ENCODE assay signal across 21 mouse cellular contexts in genomic region chr14:22372666-22373360, GRCm38 (mm10).
DNase-seq lines count a peak whose midpoint lies in the region; ATAC-seq and TF ChIP-seq lines count a peak whose summit lies in the region.
"Had no signal": no experiment of that assay in that cellular context is flagged by ENCODE, and none has a peak within 500 bp of the region (broad histone marks: within the 10 kb centered on the region; RNA-seq: fewer than 3 reads in every experiment).

No protein-coding gene starts in this region.

- no peak for TF ChIP-seq POLR2A in limb, embryonic 14.5 days (IDR thresholded peaks at IDR 0.05; ENCODE audit: borderline replicate concordance, extremely low read depth, insufficient read depth, insufficient read length)

- no peak overlapping the region for H3K9ac ChIP-seq in stomach, embryonic 14.5 days (replicated peaks; ENCODE audit: low read depth, low read length)
- H3K9ac ChIP-seq in stomach, postnatal 0 days (ENCODE audit: low read length) = no peak overlapping the region
- no peak overlapping the region for H3K9ac ChIP-seq in limb, embryonic 14.5 days (ENCODE audit: low read depth, low read length, severe bottlenecking)
- H3K9ac ChIP-seq: forebrain, postnatal 0 days had no signal

- no peaks in the 10 kb centered on the region; the same call in 1 of the 2 replicates for H3K27me3 ChIP-seq in heart, embryonic 10.5 days (ENCODE audit: insufficient read depth, poor library complexity, severe bottlenecking)
- no peaks in the 10 kb centered on the region for H3K27me3 ChIP-seq in stomach, embryonic 14.5 days (ENCODE audit: control insufficient read depth, insufficient read depth, low read length)
- H3K27me3 ChIP-seq in stomach, postnatal 0 days (ENCODE audit: control insufficient read depth, insufficient read depth, low read length) = no peaks in the 10 kb centered on the region
- no peaks in the 10 kb centered on the region for H3K27me3 ChIP-seq in limb, embryonic 14.5 days (ENCODE audit: control insufficient read depth, insufficient read depth, low read length)

- H3K4me1 ChIP-seq in heart, embryonic 10.5 days = peaks cover 4% of the 10 kb centered on the region; the same call in 1 of the 2 replicates
- H3K4me1 ChIP-seq in stomach, embryonic 14.5 days (ENCODE audit: control insufficient read depth, insufficient read depth, low read length) = peaks cover 12% of the 10 kb centered on the region
- H3K4me1 ChIP-seq in stomach, postnatal 0 days (replicated peaks; ENCODE audit: control insufficient read depth, insufficient read depth) = no peaks in the 10 kb centered on the region
- H3K4me1 ChIP-seq in limb, embryonic 14.5 days (ENCODE audit: control insufficient read depth, insufficient read depth, low read length) = peaks cover 13% of the 10 kb centered on the region
- H3K4me1 ChIP-seq: forebrain, embryonic 10.5 days; midbrain, embryonic 10.5 days had no signal

- no peak for TF ChIP-seq EP300 in stomach, postnatal 0 days (optimal IDR thresholded peaks at IDR 0.05)

- DNase-seq in heart, embryonic 10.5 days (ENCODE audit: low spot score) = peak; percentile 63
- DNase-seq in heart, postnatal 10 days = no peak
- no peak for DNase-seq in stomach, postnatal 0 days (ENCODE audit: low spot score)
- DNase-seq in limb, embryonic 14.5 days (ENCODE audit: low spot score) = no peak
- no peak for DNase-seq in kidney, adult 9 months
- DNase-seq in urinary bladder, postnatal 25 days (ENCODE audit: low spot score) = no peak
- DNase-seq: B cell, adult 2 months; cerebellum, adult 8-10 months; forebrain, postnatal 0 days; gastrocnemius, postnatal 14 days; kidney, adult 8-10 months; kidney, postnatal 25 days; lung, adult 2 months; lung, postnatal 36 days; right cerebral cortex, postnatal 4 days; thymus, adult 18-20 months; thymus, postnatal 4 days had no signal

- intact Hi-C loops in heart, postnatal 10 days (cut with DNase I) = no loop called here

- no peak overlapping the region for H3K27ac ChIP-seq in heart, embryonic 10.5 days
- H3K27ac ChIP-seq in stomach, embryonic 14.5 days (ENCODE audit: low read length) = peak overlapping the region; percentile 40; the same call in 1 of the 2 replicates
- H3K27ac ChIP-seq in stomach, postnatal 0 days (replicated peaks) = no peak overlapping the region
- H3K27ac ChIP-seq in limb, embryonic 14.5 days (replicated peaks; ENCODE audit: low read depth, low read length) = peak overlapping the region; percentile 11
- H3K27ac ChIP-seq: forebrain, embryonic 10.5 days; midbrain, embryonic 10.5 days had no signal

- H3K36me3 ChIP-seq in heart, embryonic 10.5 days = no peaks in the 10 kb centered on the region
- H3K36me3 ChIP-seq in stomach, embryonic 14.5 days (ENCODE audit: control insufficient read depth, insufficient read depth, low read length) = no peaks in the 10 kb centered on the region
- no peaks in the 10 kb centered on the region for H3K36me3 ChIP-seq in stomach, postnatal 0 days (ENCODE audit: control insufficient read depth, insufficient read depth, low read length)
- H3K36me3 ChIP-seq in limb, embryonic 14.5 days (ENCODE audit: control insufficient read depth, insufficient read depth, low read length) = no peaks in the 10 kb centered on the region
- H3K36me3 ChIP-seq: forebrain, embryonic 10.5 days; midbrain, embryonic 10.5 days had no signal

- no peak for ATAC-seq in stomach, embryonic 14.5 days (ENCODE audit: insufficient number of reproducible peaks, insufficient read depth, low FRiP score, low read depth)
- ATAC-seq in stomach, postnatal 0 days (ENCODE audit: low FRiP score, low TSS enrichment) = no peak
- ATAC-seq in limb, embryonic 14.5 days (ENCODE audit: low FRiP score, low read depth) = no peak
- ATAC-seq: forebrain, postnatal 0 days had no signal

- TF ChIP-seq CTCF in stomach, postnatal 0 days (IDR thresholded peaks at IDR 0.05; ENCODE audit: low read depth) = no peak

- 82% methylated on average over 9 of the region's 9 CpGs for WGBS in heart, embryonic 10.5 days
- WGBS in stomach, embryonic 14.5 days = 82% methylated on average over 9 of the region's 9 CpGs
- 71% methylated on average over 9 of the region's 9 CpGs for WGBS in stomach, postnatal 0 days
- WGBS in limb, embryonic 14.5 days = 78% methylated on average over 9 of the region's 9 CpGs

- no peak overlapping the region for H3K4me2 ChIP-seq in stomach, embryonic 14.5 days (replicated peaks; ENCODE audit: low read depth, low read length)
- no peak overlapping the region for H3K4me2 ChIP-seq in stomach, postnatal 0 days (replicated peaks; ENCODE audit: low read depth)
- no peak overlapping the region for H3K4me2 ChIP-seq in limb, embryonic 14.5 days (replicated peaks; ENCODE audit: low read depth, low read length, severe bottlenecking)
- H3K4me2 ChIP-seq: liver, embryonic 11.5 days had no signal

- H3K4me3 ChIP-seq in heart, embryonic 10.5 days = no peak overlapping the region
- no peak overlapping the region for H3K4me3 ChIP-seq in stomach, embryonic 14.5 days (ENCODE audit: low read depth, low read length)
- H3K4me3 ChIP-seq in stomach, postnatal 0 days (ENCODE audit: low read depth, low read length) = no peak overlapping the region
- H3K4me3 ChIP-seq in limb, embryonic 14.5 days (replicated peaks; ENCODE audit: low read length) = no peak overlapping the region
- H3K4me3 ChIP-seq: forebrain, embryonic 10.5 days; midbrain, embryonic 10.5 days had no signal

- no peaks in the 10 kb centered on the region for H3K9me3 ChIP-seq in heart, embryonic 10.5 days
- H3K9me3 ChIP-seq in stomach, embryonic 14.5 days (ENCODE audit: control insufficient read depth, low read depth, low read length) = 0 out of 2 replicates have a peak, but pooled peaks cover 4% of the 10 kb centered on the region
- H3K9me3 ChIP-seq in stomach, postnatal 0 days (ENCODE audit: control insufficient read depth, low read length) = no peaks in the 10 kb centered on the region
- H3K9me3 ChIP-seq in limb, embryonic 14.5 days (ENCODE audit: control insufficient read depth, low read length) = no peaks in the 10 kb centered on the region
- H3K9me3 ChIP-seq: forebrain, embryonic 10.5 days; midbrain, embryonic 10.5 days had no signal

Comparison
In these comparisons a context has a peak if more than half of its experiments do, and no peak if none do; other contexts are left out.
1. H3K27ac ChIP-seq: peak in stomach, embryonic 14.5 days (single experiment) and limb, embryonic 14.5 days (single experiment); none in heart, embryonic 10.5 days (single experiment) and stomach, postnatal 0 days (single experiment).